Mouse (Mus musculus) neural tube, embryonic 11.5 days (tissue): ENCODE measurements around the gene Clpx. TPM values are rescaled to one million over a fixed set of nuclear protein-coding genes. Genes with fewer than 3 reads are reported as not detected.

ENCODE experiments used
- ATAC-seq: fragments of 200-750 bp; cut with Nextera tagmentation; 2 replicates; pipeline ENCODE4 v1.8.0; 2017; ENCODE audit warnings: moderate number of reproducible peaks, mild to moderate bottlenecking, moderate TSS enrichment, moderate library complexity; ENCODE audit not compliant: insufficient read depth, low FRiP score, low TSS enrichment
- DNase-seq: peaks from one replicate; pipeline ENCODE4 v3.0.0-alpha.2; 2015; ENCODE audit warnings: low spot score
- H3K27ac ChIP-seq: fragments of 300-500 bp; sonication (generic); 2 replicates; pipeline ENCODE4 v1.5.1; 2014; ENCODE audit warnings: low read depth, mild to moderate bottlenecking, low read length
- H3K27me3 ChIP-seq: fragments of 300-500 bp; sonication (generic); 2 replicates; pipeline ENCODE4 v1.6.1; 2014; ENCODE audit warnings: mild to moderate bottlenecking, low read length, mixed read lengths; ENCODE audit not compliant: control insufficient read depth, insufficient read depth
- H3K36me3 ChIP-seq: fragments of 300-500 bp; sonication (generic); 2 replicates; pipeline ENCODE4 v1.6.1; 2014; ENCODE audit warnings: mild to moderate bottlenecking, low read length, moderate library complexity, mixed read lengths; ENCODE audit not compliant: control insufficient read depth, insufficient read depth
- H3K4me1 ChIP-seq: fragments of 300-500 bp; sonication (generic); 2 replicates; pipeline ENCODE4 v1.6.1; 2014; ENCODE audit warnings: low read length, mixed read lengths; ENCODE audit not compliant: control insufficient read depth, insufficient read depth
- H3K4me2 ChIP-seq: fragments of 300-500 bp; sonication (generic); 2 replicates; pipeline ENCODE4 v1.6.1; 2014; ENCODE audit warnings: low read depth, mild to moderate bottlenecking, moderate library complexity
- H3K4me3 ChIP-seq: fragments of 300-500 bp; sonication (generic); 2 replicates; pipeline ENCODE4 v1.5.1; 2014; ENCODE audit warnings: low read depth, low read length
- H3K9ac ChIP-seq: fragments of 300-500 bp; sonication (generic); 2 replicates; pipeline ENCODE4 v1.6.1; 2014; ENCODE audit warnings: mild to moderate bottlenecking, low read length
- H3K9me3 ChIP-seq: fragments of 300-500 bp; sonication (generic); 2 replicates; pipeline ENCODE4 v1.6.1; 2016; ENCODE audit warnings: low read length; ENCODE audit not compliant: control insufficient read depth
- WGBS: fragments of 180-500 bp; shearing (Covaris S2); extraction: QIAGEN DNeasy Blood & Tissue Kit; methylation state at CpG from one replicate; pipeline ENCODE4 v1.1.7; 2014; 5-methylcytosine and 5-hydroxymethylcytosine counted together
- polyA plus RNA-seq: library from polyadenylated mRNA; unstranded; fragments of >200 nt; fragmentation: Nextera tagmentation; extraction: Ambion mirVana; gene quantifications from 2 replicates; pipeline ENCODE4 v1.2.1, GENCODE M21; 2014

The Clpx gene
- polyA plus RNA-seq, 1 experiment from 2014 or later: 50.0 TPM

DNA sequence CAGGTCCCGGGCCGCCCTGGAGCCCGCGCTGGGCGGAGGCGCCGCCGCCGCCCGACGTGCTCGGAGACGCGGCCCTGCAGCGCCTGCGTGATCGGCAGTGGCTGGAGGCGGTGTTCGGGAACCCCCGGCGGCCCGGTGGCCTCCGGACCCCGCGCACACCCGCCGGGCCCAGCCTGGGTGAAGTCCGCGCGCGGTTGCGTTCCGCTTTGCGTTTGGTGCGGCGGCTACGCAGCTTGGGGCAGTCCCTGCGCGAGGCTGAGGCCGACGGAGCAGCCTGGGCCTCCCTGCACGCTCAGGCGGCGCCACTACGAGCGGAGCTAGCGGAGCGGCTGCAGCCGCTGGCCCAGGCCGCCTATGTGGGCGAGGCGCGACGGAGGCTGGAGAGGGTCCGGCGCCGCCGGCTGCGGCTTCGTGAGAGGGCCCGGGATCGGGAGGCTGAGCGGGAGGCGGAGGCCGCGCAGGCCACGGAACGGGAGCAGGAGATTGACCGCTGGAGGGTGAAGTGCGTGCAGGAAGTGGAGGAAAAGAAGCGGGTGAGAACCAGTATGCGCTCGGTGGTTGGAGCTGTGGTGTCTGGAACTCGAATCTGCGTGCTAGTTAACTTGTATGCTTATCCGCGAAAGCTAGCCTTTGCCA lies 52.5 kb downstream of the Clpx start:
- peaks cover 11% of the 10 kb centered on the region for H3K4me1 ChIP-seq
- DNase-seq (peak; percentile 66), ATAC-seq (peak; percentile 50)
- H3K36me3 ChIP-seq: no peaks in the 10 kb centered on the region
- H3K27me3 ChIP-seq: no peaks in the 10 kb centered on the region
- no peaks in the 10 kb centered on the region for H3K9me3 ChIP-seq
- peak overlapping the region; percentile 93 for H3K9ac ChIP-seq
- under 1% methylated on average over 70 of the region's 77 CpGs for WGBS
- H3K4me3 ChIP-seq: peak overlapping the region; percentile 99
- peak overlapping the region; percentile 92 for H3K4me2 ChIP-seq
- H3K27ac ChIP-seq: peak overlapping the region; percentile 91

- Histone ChIP-seq H3K4me1 (peaks cover 11% of the 10 kb centered on the region), H3K4me3 (peak overlapping the region; percentile 99)
Observed at GRCm38 (mm10) chr9:65347112-65347850, 53.2 kb downstream of the Clpx start.

GRCm38 (mm10) chr9:65353251-65353650 lies 59.2 kb downstream of the Clpx start:
- H3K27me3 ChIP-seq: no peaks in the 10 kb centered on the region
- H3K4me2 ChIP-seq: no peak overlapping the region
- no peaks in the 10 kb centered on the region for H3K9me3 ChIP-seq
- no peaks in the 10 kb centered on the region for H3K4me1 ChIP-seq
- no peak overlapping the region for H3K9ac ChIP-seq
- DNase-seq: no peak
- H3K27ac ChIP-seq: no peak overlapping the region
- no peak overlapping the region for H3K4me3 ChIP-seq
- 88% methylated on average over 5 of the region's 5 CpGs for WGBS
- ATAC-seq: no peak
- peaks cover 2% of the 10 kb centered on the region; the same call in 1 of the 2 replicates for H3K36me3 ChIP-seq

More at GRCm38 (mm10) chr9:65347112-65347850, 53.2 kb downstream of the Clpx start:
- H3K27ac ChIP-seq: no peak overlapping the region
- WGBS: 50% methylated on average over 8 of the region's 8 CpGs
- no peaks in the 10 kb centered on the region for H3K27me3 ChIP-seq
- H3K9me3 ChIP-seq: no peaks in the 10 kb centered on the region
- no peak for DNase-seq
- H3K4me2 ChIP-seq: peak overlapping the region; percentile 92
- H3K36me3 ChIP-seq: no peaks in the 10 kb centered on the region
- peak overlapping the region; percentile 93 for H3K9ac ChIP-seq
- ATAC-seq: no peak

- ATAC-seq (no peak), DNase-seq (no peak)
- Histone ChIP-seq H3K4me2 (no peak overlapping the region), H3K27me3 (no peaks in the 10 kb centered on the region), H3K4me1 (no peaks in the 10 kb centered on the region), H3K4me3 (no peak overlapping the region), H3K9ac (no peak overlapping the region), H3K27ac (no peak overlapping the region), H3K36me3 (peaks cover 9% of the 10 kb centered on the region), H3K9me3 (no peaks in the 10 kb centered on the region)
- 88% methylated on average over 7 of the region's 7 CpGs for WGBS
Observed at GRCm38 (mm10) chr9:65356561-65356960, 62.5 kb downstream of the Clpx start.

DNA sequence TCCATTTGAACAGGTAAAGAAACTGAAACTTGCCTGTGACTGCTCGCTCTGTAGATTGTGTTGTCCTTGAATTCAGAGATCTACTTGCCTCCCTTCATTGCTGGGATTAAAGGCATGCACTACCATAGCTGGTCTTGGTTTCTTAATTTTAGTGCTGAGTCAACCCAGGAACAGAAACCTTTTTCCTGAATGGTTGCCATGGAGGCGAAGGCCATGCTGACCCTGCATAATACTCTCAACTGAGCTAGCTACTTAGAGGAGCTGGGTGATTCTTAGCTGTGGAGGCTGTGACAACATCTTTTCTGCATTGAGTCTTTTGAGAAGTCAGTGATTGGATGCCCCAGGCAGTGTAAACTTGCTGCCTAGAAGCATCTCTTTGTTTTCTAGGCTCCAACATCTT lies 62.9 kb downstream of the Clpx start:
- no peak overlapping the region for H3K9ac ChIP-seq
- H3K27ac ChIP-seq: no peak overlapping the region
- H3K4me2 ChIP-seq: no peak overlapping the region
- H3K4me1 ChIP-seq: no peaks in the 10 kb centered on the region
- H3K27me3 ChIP-seq: no peaks in the 10 kb centered on the region
- H3K4me3 ChIP-seq: no peak overlapping the region
- H3K36me3 ChIP-seq: peaks cover 9% of the 10 kb centered on the region
- DNase-seq (no peak), ATAC-seq (no peak)
- 92% methylated on average over 2 of the region's 2 CpGs for WGBS
- H3K9me3 ChIP-seq: no peaks in the 10 kb centered on the region

DNA sequence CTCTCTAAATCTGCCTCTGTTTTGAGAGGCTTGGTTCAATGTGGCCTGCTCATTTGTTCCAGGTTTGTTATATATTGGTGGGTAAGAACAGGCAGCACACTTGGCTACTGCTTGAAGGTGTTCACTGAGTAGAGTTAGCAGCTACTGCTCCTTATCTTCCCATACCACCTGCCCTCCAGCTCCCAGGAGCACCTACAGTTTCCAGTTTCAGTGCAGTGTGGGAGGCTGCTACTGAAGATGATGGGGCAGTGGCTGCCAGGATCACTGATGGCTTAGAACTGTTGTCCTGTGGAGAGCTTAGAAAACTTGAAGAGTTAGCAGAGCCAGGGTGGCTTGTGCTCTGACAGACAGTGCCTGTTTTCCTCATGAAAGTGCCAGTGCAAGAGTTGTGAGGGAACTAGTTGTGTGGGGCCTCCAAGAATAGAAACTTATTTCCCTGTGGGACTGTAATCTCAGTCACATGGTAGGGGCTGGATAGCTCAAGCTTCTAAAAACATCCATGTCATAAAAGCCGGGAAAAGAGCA lies 65.0 kb downstream of the Clpx start:
- no peak for ATAC-seq
- no peak for DNase-seq
- Histone ChIP-seq H3K27me3 (no peaks in the 10 kb centered on the region), H3K4me3 (no peak overlapping the region), H3K9ac (no peak overlapping the region), H3K9me3 (no peaks in the 10 kb centered on the region), H3K4me1 (0 out of 2 replicates have a peak, but pooled peaks cover 2% of the 10 kb centered on the region), H3K4me2 (no peak overlapping the region), H3K36me3 (peaks cover 9% of the 10 kb centered on the region), H3K27ac (no peak overlapping the region)
- WGBS: 98% methylated on average over 1 of the region's 1 CpGs

GRCm38 (mm10) chr9:65360641-65361448 lies 66.8 kb downstream of the Clpx start, which contains the start of gene Ubap1l:
TSS of gene Ubap1l (plus strand) at chr9:65361041.
- Histone ChIP-seq H3K9me3 (no peaks in the 10 kb centered on the region), H3K9ac (no peak within 1 kb of the TSS), H3K27me3 (no peaks in the 10 kb centered on the region), H3K27ac (no peak within 1 kb of the TSS), H3K36me3 (peaks cover 9% of the 10 kb centered on the region), H3K4me2 (no peak within 1 kb of the TSS), H3K4me3 (no peak within 1 kb of the TSS), H3K4me1 (0 out of 2 replicates have a peak, but pooled peaks cover 2% of the 10 kb centered on the region)
- DNase-seq (no peak), ATAC-seq (no peak)
- 93% methylated on average over 16 of the region's 16 CpGs for WGBS

- Histone ChIP-seq H3K4me3 (no peak overlapping the region), H3K9me3 (no peaks in the 10 kb centered on the region), H3K4me2 (no peak overlapping the region), H3K27ac (no peak overlapping the region), H3K36me3 (peaks cover 4% of the 10 kb centered on the region; the same call in 1 of the 2 replicates), H3K4me1 (0 out of 2 replicates have a peak, but pooled peaks cover 2% of the 10 kb centered on the region), H3K9ac (no peak overlapping the region), H3K27me3 (no peaks in the 10 kb centered on the region)
- DNase-seq: peak; percentile 42
- no peak for ATAC-seq
- 66% methylated on average over 9 of the region's 9 CpGs for WGBS
Observed at GRCm38 (mm10) chr9:65363684-65364083, 69.6 kb downstream of the Clpx start.
